Mouse (Mus musculus) right cerebral cortex, adult 18-20 months (tissue): ENCODE measurements at regions not wholly inside any gene's neighbourhood (a gene's known extent, or its start where the extent isn't known, plus 50 kb on each side); places are given as distances from the start of the nearest gene placed in this dataset.
A peak's percentile ranks its signal among the peaks of the same experiment; 100 is the strongest.
"Not testable (repeated sequence)": the region's sequence is repeated elsewhere in the genome, so short reads cannot be mapped to it uniquely, and the experiment has no call there.

ENCODE experiments used
- DNase-seq: peaks from one replicate; pipeline ENCODE4 v3.0.0; 2022; ENCODE audit warnings: mixed read lengths

DNA sequence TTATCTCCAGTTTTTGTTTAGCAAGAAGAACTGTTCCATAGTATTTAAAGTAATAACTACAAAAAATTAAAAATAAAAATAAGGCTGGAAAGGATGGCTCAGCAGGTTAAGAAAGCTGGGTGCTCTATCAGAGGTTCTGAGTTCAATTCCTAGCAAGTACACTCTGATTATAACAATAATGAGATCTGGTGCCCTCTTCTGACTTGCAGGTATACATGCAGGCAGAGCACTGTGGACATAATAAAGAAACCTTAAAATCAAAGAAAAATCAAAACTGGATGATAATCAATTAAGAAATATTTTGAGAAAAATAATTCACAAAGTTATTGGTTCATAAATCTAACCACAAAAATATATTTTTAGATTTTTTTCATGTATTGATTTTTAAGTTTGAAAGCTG, 346.7 kb upstream of the Cdh8 start:
- DNase-seq, result no peak

DNA sequence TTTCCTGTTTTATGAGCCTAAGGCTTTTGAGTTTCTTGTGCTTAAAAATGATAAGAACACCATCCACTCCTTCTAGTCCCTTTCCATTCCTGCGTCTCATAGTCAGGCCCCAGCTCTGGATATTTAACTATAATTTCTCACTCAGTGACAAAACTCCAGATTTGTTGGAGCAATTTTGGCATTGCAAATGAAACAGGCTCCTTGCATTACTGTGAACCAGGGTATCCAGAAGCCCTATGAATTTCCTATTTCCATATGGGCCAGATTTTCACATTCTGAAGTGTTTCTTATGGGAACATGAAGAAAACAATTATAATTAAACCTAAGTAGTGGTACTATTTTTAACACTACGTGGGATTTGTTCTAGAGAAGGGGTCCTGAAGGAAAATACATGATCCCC, 319.9 kb upstream of the Cdh8 start:
- no peak for DNase-seq

DNA sequence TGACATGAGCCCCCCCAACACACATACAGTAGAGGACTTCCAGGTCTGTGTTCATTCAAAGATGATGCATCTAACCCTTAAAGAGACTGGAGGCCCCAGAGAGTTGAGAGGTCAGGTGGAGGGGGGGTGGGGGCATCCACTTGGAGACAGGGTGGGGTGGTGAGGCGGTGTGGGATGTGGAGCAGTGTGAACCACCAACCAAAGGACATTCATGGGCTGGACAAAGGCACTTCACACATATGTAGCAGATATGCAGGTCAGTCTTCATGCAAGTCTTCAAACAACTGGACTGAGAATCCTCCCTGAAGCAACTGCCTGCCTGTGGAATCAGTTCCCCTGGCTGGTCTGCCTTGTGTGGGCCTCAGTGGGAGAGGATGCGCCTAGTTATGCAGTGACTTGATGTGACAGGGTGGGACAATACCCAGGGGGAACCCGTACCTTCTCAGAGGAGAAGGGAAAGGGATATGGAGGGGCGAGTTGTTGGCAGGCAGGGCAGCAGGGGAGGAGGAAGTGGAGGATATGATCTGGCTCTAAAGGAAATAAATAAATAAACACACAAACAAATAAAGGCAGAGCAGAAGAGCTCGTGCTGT, 308.5 kb upstream of the Cdh8 start:
- DNase-seq, result no peak

DNA sequence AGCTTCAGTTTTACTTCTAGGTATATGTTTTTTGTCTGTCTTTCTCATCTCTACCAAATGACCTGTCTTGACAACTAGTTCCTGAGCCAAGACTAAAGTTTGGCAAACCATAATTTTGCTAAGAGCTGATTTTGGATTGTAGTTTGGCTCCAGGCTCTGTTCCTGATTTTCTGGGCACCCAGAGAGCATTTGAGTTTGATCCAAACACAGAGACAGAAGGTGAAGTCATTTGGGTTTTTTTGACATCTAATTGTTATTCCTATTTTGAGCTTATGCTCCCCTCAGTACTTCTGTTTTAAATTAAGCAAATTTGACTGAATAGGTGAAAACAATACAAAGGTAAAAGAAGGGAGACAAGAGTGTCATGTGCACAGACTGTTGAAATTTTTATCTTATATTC, 302.7 kb upstream of the Cdh8 start:
- DNase-seq, result no peak

DNA sequence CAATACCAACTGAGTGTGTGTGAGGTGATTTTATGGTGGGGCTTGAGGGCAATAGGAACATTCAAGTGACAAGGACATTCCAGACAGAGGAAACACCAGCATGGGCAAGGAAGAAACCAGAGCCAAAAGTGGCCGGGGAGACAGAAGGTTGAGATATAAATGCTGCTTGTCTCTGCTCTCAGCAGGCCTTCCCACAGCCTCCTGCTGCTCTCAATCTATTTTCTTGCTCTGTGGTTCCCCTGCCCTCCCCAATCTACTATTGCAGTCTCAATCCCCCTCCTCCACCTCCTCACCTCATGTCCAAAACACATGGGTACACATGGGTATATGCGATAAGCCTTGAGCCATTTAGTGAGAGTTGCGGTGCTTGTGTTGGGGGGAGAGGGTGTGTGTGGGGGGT, 265.4 kb upstream of the Cdh8 start:
- no peak for DNase-seq

DNA sequence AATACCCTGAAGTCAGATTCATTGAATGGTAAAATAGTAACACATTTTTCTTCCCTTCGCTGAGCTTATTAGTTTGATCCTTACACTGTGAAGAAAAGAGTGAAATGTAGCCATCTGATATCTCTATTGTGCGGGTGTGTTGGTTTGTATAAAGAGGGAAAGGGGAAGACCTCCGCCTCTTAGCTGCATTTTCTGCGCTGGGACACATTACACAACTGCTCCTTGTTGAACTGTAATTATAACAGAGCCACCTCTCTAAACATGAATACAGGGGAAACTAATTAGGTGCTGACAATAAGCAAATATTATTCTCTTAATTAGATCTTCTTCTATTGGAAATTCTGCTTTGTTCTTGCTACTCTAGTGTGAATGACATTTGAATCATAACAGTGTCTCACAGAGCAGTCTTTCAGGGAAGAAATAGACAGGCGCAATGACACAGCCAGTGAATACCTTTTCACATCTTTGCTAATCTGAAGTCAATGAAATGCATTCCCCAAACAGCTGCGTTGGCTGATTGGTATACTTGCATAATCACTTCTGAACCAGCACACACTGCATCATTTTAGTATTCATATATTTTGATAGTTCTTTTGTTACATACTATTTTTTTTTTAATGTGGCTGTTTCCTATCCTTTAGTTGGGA, 263.1 kb upstream of the Cdh8 start:
- DNase-seq, result not testable (repeated sequence)

DNA sequence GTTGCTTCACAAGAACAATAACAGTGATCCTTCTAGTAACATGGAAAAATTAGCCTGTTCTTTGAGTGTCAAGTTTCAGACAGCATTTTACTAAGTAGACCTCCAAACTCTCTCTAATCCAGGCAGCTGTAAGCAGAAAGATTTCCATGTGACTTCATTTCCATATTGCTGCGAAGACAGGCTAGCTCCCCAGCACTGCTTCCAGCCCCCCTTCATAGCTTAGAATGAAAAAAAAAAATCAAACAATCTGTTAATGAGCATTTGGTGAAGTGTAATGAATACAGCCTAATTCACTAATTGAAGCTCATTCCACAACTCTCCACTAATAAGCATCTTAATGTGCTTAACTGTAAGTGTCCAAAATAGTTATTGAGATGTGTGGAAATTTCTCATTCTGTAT, 251.4 kb upstream of the Cdh8 start:
- DNase-seq, result not testable (repeated sequence)

DNA sequence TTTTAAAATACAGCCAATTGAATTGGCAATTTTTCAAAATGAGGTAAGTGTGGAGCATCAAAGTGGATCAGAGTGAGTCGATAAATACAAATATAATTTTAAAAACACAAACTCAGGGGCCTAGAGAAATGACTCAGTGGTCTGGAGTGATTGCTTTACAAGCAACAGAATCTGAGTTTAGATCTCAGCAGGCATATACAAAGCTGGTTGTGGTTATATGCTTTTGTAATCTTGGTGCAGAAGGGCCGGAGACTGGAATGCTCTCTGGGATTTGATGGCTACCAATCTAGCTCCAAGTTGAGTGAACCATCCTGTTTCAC, 235.0 kb upstream of the Cdh8 start:
- no peak for DNase-seq

DNA sequence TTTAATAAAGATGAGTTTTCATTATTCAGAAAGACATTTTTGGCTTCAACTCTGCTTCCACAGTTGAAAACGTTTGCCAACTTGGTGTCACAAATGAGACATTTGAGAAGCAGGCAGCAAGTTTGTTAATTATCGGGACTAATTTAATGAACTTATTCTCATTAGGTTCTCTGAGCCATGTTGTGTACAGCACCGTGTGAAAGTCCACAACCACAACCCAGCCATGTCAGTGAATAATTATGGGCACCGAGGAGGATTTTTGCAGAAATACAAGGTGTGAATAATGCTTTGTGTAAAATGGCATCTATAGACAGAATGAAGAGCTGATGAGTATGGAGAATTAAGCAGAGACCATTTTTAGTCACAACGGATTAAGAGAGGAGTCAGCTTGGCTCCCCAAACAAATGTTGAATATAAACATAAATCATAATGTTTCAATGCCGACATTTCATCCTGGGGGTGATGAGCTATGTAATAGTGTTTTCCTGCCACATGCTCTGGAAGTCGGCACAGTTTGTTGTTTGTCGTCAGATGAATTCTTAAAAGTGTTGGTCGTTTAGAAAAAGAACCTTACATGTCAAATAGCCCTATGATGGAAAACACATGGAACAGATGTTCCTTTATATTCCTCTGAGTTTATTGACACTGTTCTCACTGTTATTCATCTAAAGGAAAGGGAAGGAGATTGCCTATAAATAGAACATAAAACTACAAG, 234.5 kb upstream of the Cdh8 start:
- DNase-seq, result no peak

DNA sequence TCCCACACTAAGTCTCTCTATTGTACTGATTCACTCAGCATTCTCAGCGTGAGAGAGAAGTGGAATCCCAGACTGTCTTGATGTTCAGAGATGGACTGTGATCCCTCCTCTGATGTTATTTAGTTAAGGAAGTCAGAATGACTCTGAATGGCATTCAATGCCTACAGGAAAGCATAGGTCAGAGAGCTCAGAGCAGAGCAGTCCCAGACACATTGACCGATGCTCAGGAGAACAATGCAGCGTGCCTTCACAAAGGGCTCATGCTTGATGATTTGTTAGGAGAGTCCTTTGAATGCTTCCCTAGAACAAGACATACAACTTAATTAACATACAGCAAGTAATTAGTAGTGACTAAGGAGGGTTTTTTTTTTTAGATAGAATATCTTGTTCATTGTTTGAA, 224.3 kb upstream of the Cdh8 start:
- no peak for DNase-seq

DNA sequence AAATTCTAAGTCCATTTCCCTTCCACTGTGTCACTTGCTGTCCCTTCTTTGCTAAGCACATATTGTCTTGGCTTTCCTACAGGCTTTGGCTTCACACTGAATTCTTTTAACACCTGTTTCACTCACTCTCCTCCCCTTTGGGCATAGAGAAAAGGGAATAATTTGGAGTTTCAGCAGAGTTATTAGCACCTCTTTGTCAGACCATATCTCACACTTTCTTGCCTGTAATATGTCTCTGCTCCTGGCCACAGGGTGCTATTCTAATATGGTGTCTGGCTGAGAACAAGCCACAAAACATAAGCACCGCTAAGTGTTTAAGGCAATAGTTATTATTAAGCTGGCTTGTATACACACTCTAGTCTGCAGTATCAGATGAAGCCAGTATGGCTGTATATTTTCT, 214.7 kb upstream of the Cdh8 start:
- not testable (repeated sequence) for DNase-seq

DNA sequence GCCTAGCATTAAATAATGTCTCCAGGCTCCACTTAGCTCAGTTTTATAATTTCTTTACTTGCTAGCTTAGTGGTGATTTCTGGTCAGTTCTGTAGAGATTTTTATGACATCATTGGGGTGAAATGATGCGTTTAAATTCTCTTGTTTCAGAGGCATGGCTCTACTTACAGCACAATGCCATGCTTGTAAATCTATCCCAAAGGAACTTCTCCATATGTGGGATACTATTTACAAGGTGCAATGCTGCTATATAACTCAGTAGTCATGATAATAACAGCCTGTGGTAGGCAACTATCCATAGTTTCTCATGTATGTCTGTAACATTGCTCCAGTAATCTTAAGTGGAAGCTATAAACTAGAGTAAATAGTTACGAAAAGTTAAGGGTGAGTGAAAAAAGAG, 205.4 kb upstream of the Cdh8 start:
- no peak for DNase-seq

DNA sequence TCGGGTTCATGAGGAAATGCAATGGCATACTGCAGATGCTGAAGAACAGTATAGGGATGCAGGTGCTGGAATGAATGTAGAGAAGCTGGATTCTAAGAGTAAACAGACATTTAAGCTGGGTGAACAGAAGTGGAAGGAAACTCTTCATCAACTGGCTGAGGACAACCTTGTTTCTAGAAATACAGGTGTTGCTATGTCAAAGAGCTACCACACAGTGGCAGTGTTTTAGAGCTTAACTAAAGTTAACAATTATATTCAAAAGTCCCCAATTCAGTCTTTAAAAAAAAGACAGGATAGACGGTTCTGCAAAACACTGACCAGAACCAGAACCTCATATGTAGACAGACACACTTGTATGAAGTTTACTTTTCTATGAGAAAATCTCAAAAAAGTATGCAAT, 188.1 kb upstream of the Cdh8 start:
- not testable (repeated sequence) for DNase-seq

DNA sequence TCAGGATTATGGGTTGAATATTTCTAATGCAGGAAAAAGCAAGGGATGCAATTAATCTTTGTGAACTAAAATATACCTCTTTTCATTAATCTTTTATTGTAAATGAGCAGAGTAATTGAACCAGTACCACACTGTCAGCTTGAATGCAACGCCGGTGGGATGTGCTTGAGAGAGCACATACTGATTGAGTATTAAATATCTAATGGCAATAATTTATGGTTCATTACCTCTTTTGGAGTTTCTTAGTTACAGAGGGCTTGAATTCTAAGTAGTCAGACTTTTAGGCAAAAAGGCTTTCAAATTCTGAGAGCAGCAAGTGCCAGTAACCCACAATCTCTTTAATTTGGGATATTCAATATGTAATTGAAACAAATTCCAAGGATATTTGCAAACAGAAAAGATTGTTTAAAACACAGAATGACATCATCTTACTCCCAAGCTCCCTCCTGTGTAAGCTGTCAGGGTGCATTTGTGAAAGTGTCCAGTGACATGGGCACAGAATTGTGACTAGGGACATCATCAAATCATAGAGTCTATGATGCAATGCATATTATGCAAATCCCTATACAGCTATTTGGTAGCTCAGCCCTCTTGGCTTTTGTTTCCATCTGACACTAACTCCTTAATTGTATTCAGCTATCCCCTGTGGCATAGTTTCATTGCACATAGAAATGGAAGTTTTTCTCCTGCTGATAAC, 175.2 kb upstream of the Cdh8 start:
- DNase-seq, result no peak

DNA sequence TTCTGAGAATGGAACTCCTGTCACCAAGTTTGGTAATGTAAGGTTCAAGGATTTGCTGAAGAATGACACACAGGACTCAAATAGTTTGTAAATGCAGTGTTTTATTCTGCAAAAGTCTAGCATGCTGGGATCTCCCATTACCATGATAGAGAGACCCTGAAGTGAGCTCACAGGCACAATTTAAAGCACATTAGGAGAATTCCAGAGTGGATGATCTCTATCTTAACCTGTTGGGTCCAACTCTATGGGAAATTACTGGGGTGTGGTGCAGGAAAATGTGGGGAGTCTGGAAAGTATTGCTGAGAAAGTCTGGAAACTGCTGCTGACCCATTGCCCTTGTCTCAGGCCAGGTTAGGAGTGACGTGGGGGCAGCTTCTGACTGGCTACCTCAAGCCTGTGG, 127.8 kb upstream of the Cdh8 start:
- DNase-seq, result no peak

DNA sequence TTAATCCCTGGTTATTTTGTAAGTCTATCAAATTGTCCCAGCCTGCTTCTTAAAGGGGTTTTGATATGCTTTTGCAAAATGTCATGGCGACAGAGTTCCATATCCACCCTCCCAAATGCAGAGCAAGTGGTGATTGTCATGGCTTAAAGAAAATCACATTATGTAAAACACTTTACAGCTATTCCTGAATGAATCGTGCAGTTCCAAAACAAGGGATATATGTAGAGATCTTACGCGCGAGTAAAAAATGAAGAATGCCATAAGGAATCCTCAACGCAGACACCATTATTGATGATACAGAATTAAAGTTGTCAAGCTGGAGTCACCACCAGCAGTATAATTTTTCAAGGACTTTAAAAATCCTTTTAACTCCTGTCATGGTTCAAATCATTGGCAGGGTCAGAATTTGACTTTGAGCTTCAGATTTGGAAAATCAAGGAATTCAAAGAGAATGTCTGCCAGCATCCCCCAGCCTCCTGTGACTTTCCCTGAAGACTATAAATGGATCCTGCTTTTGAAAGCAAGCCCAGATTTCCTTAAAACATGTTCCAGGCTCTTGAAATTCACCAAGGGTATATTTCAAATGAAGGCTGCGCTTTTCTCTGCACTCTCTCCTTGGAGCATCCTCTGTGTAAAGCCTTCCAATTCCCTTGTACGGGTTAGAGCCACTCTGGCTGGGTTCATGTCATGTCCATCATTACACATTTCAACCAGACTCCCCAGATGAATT, 116.6 kb upstream of the Cdh8 start:
- peak; percentile 40 for DNase-seq

DNA sequence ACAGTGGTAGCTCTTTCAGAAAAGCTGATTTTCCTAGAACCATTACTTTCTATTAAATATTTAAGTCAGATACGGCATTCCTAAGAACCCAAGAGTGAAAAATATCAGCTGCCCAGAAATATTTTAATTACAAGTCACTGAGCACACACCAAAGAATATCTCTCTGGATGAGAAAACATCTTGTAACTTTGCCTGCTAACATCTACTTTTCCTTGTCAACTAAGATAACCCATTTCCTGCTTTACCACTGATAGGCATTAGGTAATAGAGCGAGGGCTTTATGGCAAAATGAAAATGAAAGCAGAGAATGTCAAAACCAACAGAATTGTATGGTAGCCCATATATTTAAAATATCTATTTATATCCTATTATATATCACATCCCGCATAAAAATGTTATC, 85.8 kb upstream of the Cdh8 start:
- DNase-seq, result no peak
